Mouse (Mus musculus): ENCODE measurements around the gene Trit1. TPM values are rescaled to one million over a fixed set of nuclear protein-coding genes. Genes with fewer than 3 reads are reported as not detected.

Trit1 gene
- total and polyA plus RNA-seq, 2 experiments from 2014 or later: 16.2 to 17.3 TPM

DNA sequence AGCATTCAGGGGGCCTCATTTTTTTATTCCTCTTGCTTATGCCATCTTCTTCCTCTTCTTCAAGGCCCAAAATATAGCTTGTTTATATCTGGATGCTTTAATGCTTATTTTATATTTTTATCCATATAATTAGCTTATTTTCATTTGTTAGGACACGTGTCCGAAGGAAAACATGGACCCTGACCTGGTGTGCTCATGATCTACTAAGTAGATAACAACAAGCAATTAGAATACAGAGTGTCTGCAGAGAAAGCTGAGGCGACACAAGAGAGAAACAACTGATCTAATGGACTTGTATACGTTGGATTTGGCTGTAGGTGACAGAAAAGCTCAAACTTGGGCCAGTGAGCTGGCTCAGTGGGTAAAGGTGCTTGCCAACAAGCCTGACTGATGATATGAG, 39.5 kb upstream of the Trit1 start:
- H3K4me2 ChIP-seq (ENCODE audit: low read depth, low read length, poor library complexity, severe bottlenecking): no peak overlapping the region
- H3K9ac ChIP-seq (replicated peaks; ENCODE audit: low read length, poor library complexity, severe bottlenecking): no peak overlapping the region
- WGBS: 86% methylated on average over 4 of the region's 4 CpGs
- H3K4me1 ChIP-seq (ENCODE audit: insufficient read depth, low read length): no peaks in the 10 kb centered on the region
- no peaks in the 10 kb centered on the region for H3K36me3 ChIP-seq (ENCODE audit: insufficient read depth, low read length)
- no peaks in the 10 kb centered on the region for H3K9me3 ChIP-seq (ENCODE audit: low read length)
- no peak for TF ChIP-seq CTCF (IDR thresholded peaks at IDR 0.05)
- ATAC-seq (ENCODE audit: low FRiP score) (no peak), DNase-seq (ENCODE audit: low spot score) (no peak)
- no peak overlapping the region for H3K4me3 ChIP-seq (ENCODE audit: low read depth, low read length)
- no peak overlapping the region for H3K27ac ChIP-seq (ENCODE audit: low read depth, low read length)
- H3K27me3 ChIP-seq (ENCODE audit: insufficient read depth, low read length): no peaks in the 10 kb centered on the region

DNA sequence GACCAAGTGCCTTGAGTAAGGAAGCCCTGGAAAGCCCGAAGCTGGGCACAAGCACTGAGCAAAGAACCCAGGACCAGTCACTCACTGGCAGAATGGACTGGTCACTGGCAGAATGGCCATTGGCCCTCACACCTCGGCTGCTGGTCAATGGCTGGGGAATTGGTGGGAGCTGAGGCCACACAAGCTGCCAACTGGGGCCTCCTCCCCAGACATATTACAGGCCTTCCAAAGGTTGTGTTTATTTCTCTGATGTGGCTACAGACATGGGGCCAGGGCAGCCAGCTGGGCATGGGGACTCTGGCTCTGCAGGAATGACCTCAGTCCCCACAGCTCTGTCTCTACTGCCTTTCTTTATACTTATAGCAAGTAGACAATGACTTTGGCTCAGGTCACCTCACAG, 37.5 kb upstream of the Trit1 start:
- no peak overlapping the region for H3K4me2 ChIP-seq (ENCODE audit: low read depth, low read length, poor library complexity, severe bottlenecking)
- no peak for DNase-seq (ENCODE audit: low spot score)
- no peak overlapping the region for H3K9ac ChIP-seq (replicated peaks; ENCODE audit: low read length, poor library complexity, severe bottlenecking)
- TF ChIP-seq CTCF (IDR thresholded peaks at IDR 0.05): no peak
- H3K9me3 ChIP-seq (ENCODE audit: low read length): no peaks in the 10 kb centered on the region
- no peak overlapping the region for H3K4me3 ChIP-seq (ENCODE audit: low read depth, low read length)
- H3K27ac ChIP-seq (ENCODE audit: low read depth, low read length): no peak overlapping the region
- no peaks in the 10 kb centered on the region for H3K27me3 ChIP-seq (ENCODE audit: insufficient read depth, low read length)
- H3K4me1 ChIP-seq (ENCODE audit: insufficient read depth, low read length): no peaks in the 10 kb centered on the region
- no peak for ATAC-seq (ENCODE audit: low FRiP score)
- WGBS: 87% methylated on average over 2 of the region's 2 CpGs
- H3K36me3 ChIP-seq (ENCODE audit: insufficient read depth, low read length): no peaks in the 10 kb centered on the region

DNA sequence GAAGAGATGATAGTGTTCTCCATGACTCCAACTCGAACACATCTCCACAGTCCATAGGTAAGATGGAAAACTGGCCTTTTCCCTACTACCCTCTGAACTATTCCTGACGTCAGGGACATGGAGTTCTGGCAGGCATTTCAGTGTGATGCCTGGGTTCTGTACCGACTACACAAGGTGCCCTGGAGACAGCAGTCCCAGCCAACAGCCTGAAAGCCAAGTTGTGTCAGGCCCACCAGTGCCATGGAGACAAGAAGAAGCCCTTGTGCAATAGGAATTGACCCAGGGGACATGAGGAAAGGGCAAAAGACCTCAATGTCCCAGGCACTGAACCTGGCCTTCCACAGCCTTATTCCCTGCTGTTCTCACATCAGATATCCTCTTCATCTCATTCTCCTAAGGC, 36.6 kb upstream of the Trit1 start:
- Histone ChIP-seq H3K36me3 (ENCODE audit: insufficient read depth, low read length) (no peaks in the 10 kb centered on the region), H3K4me3 (ENCODE audit: low read depth, low read length) (no peak overlapping the region), H3K9ac (replicated peaks; ENCODE audit: low read length, poor library complexity, severe bottlenecking) (no peak overlapping the region), H3K27ac (ENCODE audit: low read depth, low read length) (no peak overlapping the region), H3K9me3 (ENCODE audit: low read length) (no peaks in the 10 kb centered on the region), H3K4me1 (ENCODE audit: insufficient read depth, low read length) (no peaks in the 10 kb centered on the region), H3K4me2 (ENCODE audit: low read depth, low read length, poor library complexity, severe bottlenecking) (no peak overlapping the region), H3K27me3 (ENCODE audit: insufficient read depth, low read length) (no peaks in the 10 kb centered on the region)
- TF ChIP-seq CTCF (IDR thresholded peaks at IDR 0.05): no peak
- no peak for DNase-seq (ENCODE audit: low spot score)
- WGBS: 81% methylated on average over 3 of the region's 3 CpGs
- ATAC-seq (ENCODE audit: low FRiP score): no peak

DNA sequence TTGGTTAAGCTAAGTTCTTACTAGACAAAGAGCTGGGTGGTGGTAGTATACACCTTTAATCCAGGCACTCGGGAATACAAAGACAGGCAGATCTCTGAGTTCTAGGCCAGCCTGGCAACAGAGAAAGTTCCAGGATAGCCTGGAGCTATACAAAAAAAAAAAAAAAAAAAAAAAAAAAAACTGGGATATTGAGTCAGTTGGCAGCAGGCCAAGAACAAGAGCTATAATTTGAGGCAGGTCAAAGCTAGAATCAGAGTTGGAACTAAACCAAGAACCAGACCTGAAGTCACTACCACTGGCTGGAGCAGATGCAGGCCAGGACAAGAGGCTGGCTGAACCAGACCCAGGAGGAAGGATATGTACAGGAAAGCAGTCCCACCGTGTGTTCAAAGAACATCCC, 35.7 kb upstream of the Trit1 start:
- Histone ChIP-seq H3K9ac (replicated peaks; ENCODE audit: low read length, poor library complexity, severe bottlenecking) (no peak overlapping the region), H3K36me3 (ENCODE audit: insufficient read depth, low read length) (no peaks in the 10 kb centered on the region), H3K4me1 (ENCODE audit: insufficient read depth, low read length) (no peaks in the 10 kb centered on the region), H3K4me3 (ENCODE audit: low read depth, low read length) (no peak overlapping the region), H3K27ac (ENCODE audit: low read depth, low read length) (no peak overlapping the region), H3K4me2 (ENCODE audit: low read depth, low read length, poor library complexity, severe bottlenecking) (no peak overlapping the region), H3K9me3 (ENCODE audit: low read length) (no peaks in the 10 kb centered on the region), H3K27me3 (ENCODE audit: insufficient read depth, low read length) (no peaks in the 10 kb centered on the region)
- DNase-seq (ENCODE audit: low spot score): no peak
- WGBS: 80% methylated on average over 2 of the region's 2 CpGs
- no peak for TF ChIP-seq CTCF (IDR thresholded peaks at IDR 0.05)
- ATAC-seq (ENCODE audit: low FRiP score): no peak

DNA sequence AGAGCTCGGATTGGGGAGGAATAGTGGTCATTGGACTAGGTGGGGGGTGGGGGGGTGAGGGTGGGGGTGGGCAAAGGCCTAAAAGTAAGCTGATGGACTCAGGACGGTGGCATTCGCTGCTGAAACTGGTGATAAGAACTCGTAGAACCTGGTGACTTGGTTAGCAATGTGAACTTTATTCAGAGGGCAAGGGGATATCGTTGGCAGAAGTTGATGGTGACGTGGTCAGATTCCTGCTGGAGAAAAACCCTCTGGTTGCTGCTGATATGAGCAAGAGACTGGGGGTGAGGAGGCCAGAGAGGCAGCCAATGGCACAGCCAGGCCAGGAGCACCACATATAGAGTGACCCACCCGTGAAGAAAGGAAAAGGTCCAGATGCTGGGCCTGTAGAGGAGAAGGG, 35.2 kb upstream of the Trit1 start:
- Histone ChIP-seq H3K27me3 (ENCODE audit: insufficient read depth, low read length) (no peaks in the 10 kb centered on the region), H3K4me1 (ENCODE audit: insufficient read depth, low read length) (no peaks in the 10 kb centered on the region), H3K9ac (replicated peaks; ENCODE audit: low read length, poor library complexity, severe bottlenecking) (no peak overlapping the region), H3K4me3 (ENCODE audit: low read depth, low read length) (no peak overlapping the region), H3K9me3 (ENCODE audit: low read length) (no peaks in the 10 kb centered on the region), H3K27ac (ENCODE audit: low read depth, low read length) (no peak overlapping the region), H3K36me3 (ENCODE audit: insufficient read depth, low read length) (no peaks in the 10 kb centered on the region), H3K4me2 (ENCODE audit: low read depth, low read length, poor library complexity, severe bottlenecking) (no peak overlapping the region)
- WGBS: 84% methylated on average over 7 of the region's 7 CpGs
- no peak for TF ChIP-seq CTCF (IDR thresholded peaks at IDR 0.05)
- ATAC-seq (ENCODE audit: low FRiP score): no peak
- DNase-seq (ENCODE audit: low spot score): no peak

DNA sequence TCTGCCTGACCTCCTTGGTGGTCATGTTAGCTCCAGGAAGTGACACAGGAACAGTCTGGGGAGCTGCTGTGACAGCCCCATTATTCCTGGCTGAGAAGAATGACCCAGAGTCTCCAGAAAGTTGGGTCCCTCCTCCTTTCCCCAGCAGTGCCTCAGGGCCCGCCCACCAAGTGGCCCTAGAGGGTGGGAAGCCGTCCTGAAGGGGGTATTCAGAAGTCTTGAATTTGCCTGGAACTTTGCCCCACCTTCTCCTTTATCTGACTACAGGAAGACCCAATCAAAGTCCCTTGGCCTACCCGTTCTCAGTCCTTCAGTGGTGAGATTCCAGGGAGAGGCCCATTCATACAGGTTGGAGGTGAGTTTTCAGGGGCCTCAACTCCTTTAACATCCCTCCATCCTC, 34.5 kb upstream of the Trit1 start:
- no peak overlapping the region for H3K4me2 ChIP-seq (ENCODE audit: low read depth, low read length, poor library complexity, severe bottlenecking)
- DNase-seq (ENCODE audit: low spot score): no peak
- WGBS: 63% methylated on average over 3 of the region's 3 CpGs

More for the DNA sequence above, 34.5 kb upstream of the Trit1 start:
- no peaks in the 10 kb centered on the region for H3K4me1 ChIP-seq (ENCODE audit: insufficient read depth, low read length)
- no peak overlapping the region for H3K27ac ChIP-seq (ENCODE audit: low read depth, low read length)
- H3K9ac ChIP-seq (replicated peaks; ENCODE audit: low read length, poor library complexity, severe bottlenecking): no peak overlapping the region
- ATAC-seq (ENCODE audit: low FRiP score): no peak
- TF ChIP-seq CTCF (IDR thresholded peaks at IDR 0.05): no peak
- H3K9me3 ChIP-seq (ENCODE audit: low read length): no peaks in the 10 kb centered on the region
- no peaks in the 10 kb centered on the region for H3K36me3 ChIP-seq (ENCODE audit: insufficient read depth, low read length)
- no peak overlapping the region for H3K4me3 ChIP-seq (ENCODE audit: low read depth, low read length)
- no peaks in the 10 kb centered on the region for H3K27me3 ChIP-seq (ENCODE audit: insufficient read depth, low read length)
